In genomic region chr15:77822057-77822466, GRCm38 (mm10) we compare ENCODE assay signal across 9 mouse cellular contexts. TPM values are rescaled to one million over a fixed set of nuclear protein-coding genes. Genes with fewer than 3 reads are reported as not detected.
DNase-seq lines count a peak whose midpoint lies in the region; ATAC-seq and TF ChIP-seq lines count a peak whose summit lies in the region.
"Had no signal": no experiment of that assay in that cellular context is flagged by ENCODE, and none has a peak within 500 bp of the region (broad histone marks: within the 10 kb centered on the region; RNA-seq: fewer than 3 reads in every experiment).

No protein-coding gene starts in this region.

- no peak for DNase-seq in heart, postnatal 10 days
- no peak for DNase-seq in heart, postnatal 0 days (ENCODE audit: low spot score)
- no peak for DNase-seq in limb, embryonic 14.5 days (ENCODE audit: low spot score)
- DNase-seq in gastrocnemius, postnatal 10 days = no peak
- no peak for DNase-seq in urinary bladder, postnatal 4 days (ENCODE audit: low spot score in 2 of 2)
- DNase-seq in thymus, adult 18-20 months = no peak
- DNase-seq: cerebellum, adult 8-10 months had no signal

- no peak for TF ChIP-seq EP300 in heart, postnatal 0 days (IDR thresholded peaks at IDR 0.05; ENCODE audit: low read depth)

- no peaks in the 10 kb centered on the region for H3K27me3 ChIP-seq in heart, embryonic 15.5 days
- H3K27me3 ChIP-seq in heart, postnatal 0 days (ENCODE audit: control insufficient read depth, insufficient read depth, low read length) = no peaks in the 10 kb centered on the region
- H3K27me3 ChIP-seq in limb, embryonic 14.5 days (ENCODE audit: control insufficient read depth, insufficient read depth, low read length) = no peaks in the 10 kb centered on the region
- H3K27me3 ChIP-seq in small intestine, adult 2 months (ENCODE audit: control insufficient read depth, insufficient read depth, low read length) = no peaks in the 10 kb centered on the region

- H3K9me3 ChIP-seq in heart, embryonic 15.5 days (replicated peaks) = no peaks in the 10 kb centered on the region
- H3K9me3 ChIP-seq in heart, postnatal 0 days (replicated peaks; ENCODE audit: control insufficient read depth, low read length) = no peaks in the 10 kb centered on the region
- no peaks in the 10 kb centered on the region for H3K9me3 ChIP-seq in limb, embryonic 14.5 days (ENCODE audit: control insufficient read depth, low read length)

- intact Hi-C loops in heart, postnatal 10 days (cut with DNase I) = no loop called here

- H3K4me2 ChIP-seq in heart, embryonic 15.5 days = 0 out of 2 replicates have a peak overlapping the region, but pooled peaks have one; percentile 2
- H3K4me2 ChIP-seq in heart, postnatal 0 days (ENCODE audit: low read depth, low read length) = no peak overlapping the region
- no peak overlapping the region for H3K4me2 ChIP-seq in limb, embryonic 14.5 days (replicated peaks; ENCODE audit: low read depth, low read length, severe bottlenecking)

- no peak for TF ChIP-seq POLR2A in limb, embryonic 14.5 days (IDR thresholded peaks at IDR 0.05; ENCODE audit: borderline replicate concordance, extremely low read depth, insufficient read depth, insufficient read length)
- no peak for TF ChIP-seq POLR2A in small intestine, adult 2 months (IDR thresholded peaks at IDR 0.05; ENCODE audit: low read depth, low read length)

- WGBS in heart, embryonic 15.5 days = 35% methylated on average over 5 of the region's 5 CpGs
- WGBS in heart, postnatal 0 days = 34% methylated on average over 5 of the region's 5 CpGs
- WGBS in limb, embryonic 14.5 days = 41% methylated on average over 5 of the region's 5 CpGs
- WGBS in small intestine, adult 2 months = 21% methylated on average over 5 of the region's 5 CpGs

- no peak for ATAC-seq in heart, embryonic 15.5 days (replicated peaks; ENCODE audit: insufficient number of reproducible peaks, insufficient read depth, low FRiP score, low read depth)
- ATAC-seq in heart, postnatal 0 days (ENCODE audit: insufficient read depth, low read depth) = no peak
- no peak for ATAC-seq in limb, embryonic 14.5 days (ENCODE audit: low FRiP score, low read depth)

- peak overlapping the region; percentile 83 for H3K27ac ChIP-seq in heart, embryonic 15.5 days
- peak overlapping the region; percentile 81 for H3K27ac ChIP-seq in heart, postnatal 0 days (ENCODE audit: low read depth)
- 0 out of 2 replicates have a peak overlapping the region, but pooled peaks have one; percentile 58 for H3K27ac ChIP-seq in limb, embryonic 14.5 days (replicated peaks; ENCODE audit: low read depth, low read length)
- H3K27ac ChIP-seq in small intestine, adult 2 months (ENCODE audit: insufficient read depth, low read depth, low read length) = peak overlapping the region; percentile 98

- no peak for TF ChIP-seq CTCF in heart, postnatal 0 days (IDR thresholded peaks at IDR 0.05; ENCODE audit: low read depth)
- no peak for TF ChIP-seq CTCF in small intestine, adult 2 months (IDR thresholded peaks at IDR 0.05; ENCODE audit: extremely low read depth, insufficient read length, insufficient replicate concordance, low read depth, low read length)

- H3K9ac ChIP-seq in heart, embryonic 15.5 days = no peak overlapping the region
- 0 out of 2 replicates have a peak overlapping the region, but pooled peaks have one; percentile 2 for H3K9ac ChIP-seq in heart, postnatal 0 days (replicated peaks; ENCODE audit: low read depth, low read length)
- no peak overlapping the region for H3K9ac ChIP-seq in limb, embryonic 14.5 days (ENCODE audit: low read depth, low read length, severe bottlenecking)

- peaks cover 94% of the 10 kb centered on the region for H3K4me1 ChIP-seq in heart, embryonic 15.5 days (replicated peaks)
- peaks cover 80% of the 10 kb centered on the region for H3K4me1 ChIP-seq in heart, postnatal 0 days (ENCODE audit: control insufficient read depth, insufficient read depth)
- H3K4me1 ChIP-seq in limb, embryonic 14.5 days (ENCODE audit: control insufficient read depth, insufficient read depth, low read length) = peaks cover 37% of the 10 kb centered on the region
- peaks cover 82% of the 10 kb centered on the region for H3K4me1 ChIP-seq in small intestine, adult 2 months (ENCODE audit: control insufficient read depth, insufficient read depth, insufficient read length, low read length)

- no peak overlapping the region for H3K4me3 ChIP-seq in heart, embryonic 15.5 days
- H3K4me3 ChIP-seq in heart, postnatal 0 days (ENCODE audit: low read depth, low read length) = no peak overlapping the region
- no peak overlapping the region for H3K4me3 ChIP-seq in limb, embryonic 14.5 days (replicated peaks; ENCODE audit: low read length)
- no peak overlapping the region for H3K4me3 ChIP-seq in small intestine, adult 2 months (ENCODE audit: low read depth, low read length)

- H3K36me3 ChIP-seq in heart, embryonic 15.5 days = no peaks in the 10 kb centered on the region; the same call in 1 of the 2 replicates
- H3K36me3 ChIP-seq in heart, postnatal 0 days (replicated peaks; ENCODE audit: control insufficient read depth, insufficient read depth, low read length) = no peaks in the 10 kb centered on the region
- no peaks in the 10 kb centered on the region for H3K36me3 ChIP-seq in limb, embryonic 14.5 days (ENCODE audit: control insufficient read depth, insufficient read depth, low read length)
- H3K36me3 ChIP-seq in small intestine, adult 2 months (ENCODE audit: control insufficient read depth, insufficient read depth, low read length) = peaks cover 9% of the 10 kb centered on the region

RNA-seq across cellular contexts. Expression of gene Myh9, which starts 19.9 kb away (rescaled TPM):
- 25.2 and 33.7 TPM in 2 replicates for polyA plus RNA-seq in heart, embryonic 15.5 days (2015; fragmentation: Nextera tagmentation; extraction: Ambion mirVana)
- total RNA-seq in heart, postnatal 10 days (2021) = 100 to 1,000 TPM; 206 to 221 TPM
- total RNA-seq in heart, postnatal 0 days (2014; rRNA removed; ENCODE audit: low replicate concordance) = 62.0 and 63.6 TPM in 2 replicates
- 15.7 and 17.5 TPM in 2 replicates for polyA plus RNA-seq in heart, postnatal 0 days (2015; fragmentation: Nextera tagmentation; extraction: Ambion mirVana)
- polyA plus RNA-seq in limb, embryonic 14.5 days (2012; rRNA removed) = 38.7 and 46.7 TPM in 2 replicates
- 53.2 and 54.6 TPM in 2 replicates for polyA plus RNA-seq in limb, embryonic 14.5 days (2014; fragmentation: Nextera tagmentation; extraction: Ambion mirVana)
- 44.8 and 89.4 TPM in 2 replicates for polyA plus RNA-seq in small intestine, adult 2 months (2012; rRNA removed)
- 100 to 1,000 TPM; 117 to 155 TPM for total RNA-seq in gastrocnemius, postnatal 10 days (2021)
